Mouse (Mus musculus): ENCODE data around the gene H2-T3. TPM values are rescaled to one million over a fixed set of nuclear protein-coding genes. Genes with fewer than 3 reads are reported as not detected.
"Not testable (repeated sequence)": the region's sequence is repeated elsewhere in the genome, so short reads cannot be mapped to it uniquely, and the experiment has no call there.

The H2-T3 gene
- not detected for total RNA-seq (2021)
- long read RNA-seq, result 0 reads

- no peak for DNase-seq (ENCODE audit: low spot score in 2 of 2)
Observed at GRCm38 (mm10) chr17:36190169-36190507, at the start of gene H2-T3. Gene H2-T3 (minus strand): TSS chr17:36190287.

- DNase-seq (ENCODE audit: low spot score in 2 of 2), result no peak
Observed at GRCm38 (mm10) chr17:36237321-36237921, 47.3 kb upstream of the H2-T3 start.

DNA sequence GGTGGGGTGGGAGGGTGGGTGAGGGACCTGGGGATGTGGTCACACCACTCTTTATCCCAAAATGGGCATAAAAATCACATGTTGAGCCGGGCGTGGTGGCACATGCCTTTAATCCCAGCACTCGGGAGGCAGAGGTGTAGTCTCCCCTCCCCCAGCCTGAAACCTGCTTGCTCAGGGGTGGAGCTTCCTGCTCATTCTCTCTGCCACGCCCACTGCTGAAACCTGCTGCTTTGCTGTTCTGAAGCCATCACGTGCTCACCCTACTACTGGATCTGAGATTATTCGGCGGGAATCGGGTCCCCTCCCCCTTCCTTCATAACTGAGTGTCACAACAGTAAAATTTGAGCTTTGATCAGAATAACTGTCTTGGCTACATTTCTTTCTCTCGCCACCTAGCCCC is 45.2 kb upstream of the H2-T3 start:
- DNase-seq (ENCODE audit: low spot score in 2 of 2), result not testable (repeated sequence)

GRCm38 (mm10) chr17:36233572-36233971 is 43.5 kb upstream of the H2-T3 start:
- no peak for DNase-seq (ENCODE audit: low spot score in 2 of 2)

- peak; percentile 63 to 74 for DNase-seq (ENCODE audit: low spot score in 2 of 2)
Observed at GRCm38 (mm10) chr17:36231318-36231717, 41.2 kb upstream of the H2-T3 start.

- no peak for DNase-seq (ENCODE audit: low spot score in 2 of 2)
Observed at GRCm38 (mm10) chr17:36229046-36229445, 39.0 kb upstream of the H2-T3 start.

DNA sequence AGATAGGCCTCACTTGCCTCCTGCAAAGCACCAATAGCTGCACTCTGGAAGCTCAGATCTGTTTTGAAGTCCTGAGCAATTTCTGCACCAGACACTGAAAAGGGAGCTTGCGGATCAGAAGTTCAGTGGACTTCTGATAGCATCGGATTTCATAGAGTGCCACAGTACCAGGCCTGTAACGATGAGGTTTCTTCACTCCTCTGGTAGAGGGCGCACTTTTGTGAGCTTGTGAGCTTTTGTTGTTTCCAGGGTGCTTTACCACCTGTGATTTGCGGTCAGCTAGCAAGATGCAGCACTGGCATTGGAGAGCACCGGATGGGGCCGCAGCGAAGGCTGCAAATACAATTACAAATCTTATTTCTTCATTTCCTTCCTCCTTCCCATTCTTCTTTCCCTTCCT is 36.8 kb upstream of the H2-T3 start:
- no peak for DNase-seq (ENCODE audit: low spot score in 2 of 2)

DNA sequence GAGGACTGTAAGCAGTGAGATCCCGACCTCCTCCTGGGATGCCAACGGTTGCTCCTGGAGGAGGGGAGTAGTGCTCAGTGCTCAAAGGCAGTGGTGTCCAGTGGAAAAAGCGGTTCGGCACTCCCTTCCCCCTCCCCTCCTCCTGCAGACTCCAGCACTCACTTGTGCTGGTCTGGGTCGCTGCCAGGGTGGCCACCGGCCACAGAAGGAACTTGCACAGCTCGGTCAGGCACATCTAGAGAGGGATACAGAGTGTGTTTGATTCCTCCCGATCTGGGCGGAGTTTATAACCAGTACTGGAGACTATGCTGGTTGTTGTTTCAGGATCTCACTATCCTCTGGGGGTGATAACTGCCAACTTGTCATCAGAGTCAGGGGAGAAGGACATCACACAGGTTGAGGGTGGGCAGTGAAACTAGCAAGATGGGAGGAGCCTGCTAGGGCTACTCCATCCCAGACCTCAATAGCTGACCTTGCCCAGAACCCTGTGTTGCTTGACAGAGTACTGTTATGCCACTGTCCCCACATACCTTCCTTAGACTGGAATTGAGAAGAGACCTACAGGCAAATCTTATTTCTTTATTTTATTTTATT is 35.2 kb upstream of the H2-T3 start:
- no peak for DNase-seq (ENCODE audit: low spot score in 2 of 2)

- DNase-seq (ENCODE audit: low spot score in 2 of 2), result no peak
Observed at GRCm38 (mm10) chr17:36224451-36224850, 34.4 kb upstream of the H2-T3 start.

GRCm38 (mm10) chr17:36218594-36219155 is 28.6 kb upstream of the H2-T3 start:
- no peak for DNase-seq (ENCODE audit: low spot score in 2 of 2)

GRCm38 (mm10) chr17:36215586-36215985 is 25.5 kb upstream of the H2-T3 start:
- DNase-seq (ENCODE audit: low spot score in 2 of 2), result no peak

DNA sequence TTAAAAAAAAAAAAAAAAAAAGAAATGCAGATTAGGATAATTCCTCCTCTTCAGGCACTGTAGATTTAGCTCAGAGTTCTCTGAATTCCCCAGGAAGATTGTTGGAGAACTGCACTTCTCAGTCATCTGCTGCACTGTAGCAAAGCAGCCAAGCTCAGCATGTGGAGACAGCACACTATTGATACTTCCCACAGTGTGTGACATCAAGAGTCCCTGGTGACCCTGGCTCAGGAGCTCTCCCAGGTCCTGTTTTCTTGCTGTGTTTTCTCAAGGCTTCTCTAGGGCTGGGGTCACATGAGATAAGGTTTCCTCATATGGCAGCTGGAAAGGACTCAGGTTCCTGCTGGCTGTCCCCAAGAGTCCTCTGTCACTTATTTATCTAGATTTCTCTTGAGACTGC is 16.8 kb upstream of the H2-T3 start:
- no peak for DNase-seq (ENCODE audit: low spot score in 2 of 2)

DNA sequence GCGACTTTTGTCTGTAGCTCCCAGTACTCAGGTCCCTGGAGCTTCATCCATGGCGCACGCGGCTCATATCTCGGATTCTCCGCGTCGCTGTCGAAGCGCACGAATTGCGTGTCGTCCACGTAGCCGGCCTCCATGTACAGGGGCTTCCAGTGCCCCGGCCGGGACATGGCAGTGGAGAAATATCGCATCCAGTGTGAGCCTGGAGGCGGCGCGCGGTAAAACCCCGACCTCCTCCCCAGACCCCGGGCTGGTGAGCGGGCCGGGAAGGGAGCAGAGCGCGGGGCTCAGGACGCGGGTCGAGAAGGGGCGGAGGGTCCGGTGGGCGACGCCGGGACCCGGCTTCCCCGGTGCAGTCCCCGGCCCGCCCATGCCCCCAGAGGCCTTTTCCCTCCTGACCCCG is 15.8 kb upstream of the H2-T3 start:
- DNase-seq (ENCODE audit: low spot score in 2 of 2), result no peak

DNA sequence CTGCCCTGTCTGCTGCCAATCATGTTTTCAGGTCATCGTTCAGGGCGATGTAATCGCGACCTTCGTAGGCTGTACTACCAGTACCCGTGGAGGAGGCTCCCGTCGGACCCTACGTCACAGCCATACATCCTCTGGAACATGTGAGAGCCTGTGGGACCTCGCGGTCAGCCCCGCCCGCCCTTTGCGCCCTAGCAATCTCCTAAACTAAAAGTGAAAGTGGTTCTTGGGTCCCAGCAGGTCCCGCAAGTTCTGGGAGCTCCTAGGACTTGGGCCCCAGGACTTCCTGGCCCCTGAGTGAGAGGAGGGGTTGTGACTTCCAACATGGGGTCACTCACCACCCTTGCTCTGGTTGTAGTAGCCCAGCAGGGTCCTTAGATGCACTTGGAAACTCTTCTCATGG is 15.4 kb upstream of the H2-T3 start:
- no peak for DNase-seq (ENCODE audit: low spot score in 2 of 2)

DNA sequence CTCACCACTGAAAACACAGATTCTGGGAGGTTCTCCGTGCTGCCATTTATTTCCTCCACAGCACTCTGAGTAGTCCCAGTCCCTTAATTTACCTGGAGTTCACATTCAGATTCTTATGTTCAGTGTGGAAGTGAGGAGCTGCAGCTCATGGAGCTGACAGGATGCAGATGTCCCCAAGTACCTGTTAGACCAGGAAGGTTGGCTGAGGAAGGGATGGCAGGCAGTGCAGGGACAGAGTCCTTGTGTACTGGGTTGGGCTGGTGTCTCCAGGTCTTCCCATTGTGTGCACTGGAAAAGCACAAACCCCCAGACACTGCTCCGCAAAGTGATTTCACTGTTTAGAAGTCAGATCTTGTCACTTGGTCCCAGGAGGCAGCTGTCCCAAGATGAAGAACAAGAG is 11.8 kb upstream of the H2-T3 start:
- DNase-seq (ENCODE audit: low spot score in 2 of 2), result no peak

- no peak for DNase-seq (ENCODE audit: low spot score in 2 of 2)
Observed at GRCm38 (mm10) chr17:36198317-36198716, 8.2 kb upstream of the H2-T3 start.

GRCm38 (mm10) chr17:36194471-36194870 is 4.4 kb upstream of the H2-T3 start:
- no peak for DNase-seq (ENCODE audit: low spot score in 2 of 2)

DNA sequence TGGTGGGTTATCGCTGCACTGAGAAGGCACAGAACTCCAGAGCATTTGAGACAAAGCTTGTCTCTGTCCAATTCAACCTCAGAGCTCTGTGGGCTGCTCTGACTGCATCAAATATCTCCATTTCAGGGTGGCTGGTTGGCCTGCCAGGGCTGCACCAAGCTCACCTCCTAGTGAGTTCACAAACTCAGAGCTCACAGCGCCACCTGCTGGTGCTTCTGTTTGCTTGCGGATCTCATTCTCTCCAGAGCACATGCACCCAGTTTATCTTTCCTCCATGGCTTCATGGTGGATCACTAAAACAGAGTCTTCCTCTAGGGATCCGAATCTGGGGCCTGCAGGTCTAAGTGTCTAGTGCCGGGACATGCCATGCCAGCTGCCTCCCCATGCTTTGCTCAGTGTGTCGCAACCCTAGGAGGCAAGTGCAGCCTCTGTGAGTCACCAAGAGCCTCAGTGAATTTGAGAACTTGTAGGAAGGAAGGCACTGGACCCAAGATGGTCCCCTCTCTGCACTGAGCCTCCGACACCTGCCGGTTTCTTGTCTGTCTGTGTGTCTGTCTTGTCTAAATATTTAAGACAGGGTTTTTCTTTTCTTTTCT is 3.6 kb upstream of the H2-T3 start:
- DNase-seq (ENCODE audit: low spot score in 2 of 2), result peak; percentile 68 to 77

- DNase-seq (ENCODE audit: low spot score in 2 of 2), result no peak
Observed at GRCm38 (mm10) chr17:36192371-36192770, 2.3 kb upstream of the H2-T3 start.

DNA sequence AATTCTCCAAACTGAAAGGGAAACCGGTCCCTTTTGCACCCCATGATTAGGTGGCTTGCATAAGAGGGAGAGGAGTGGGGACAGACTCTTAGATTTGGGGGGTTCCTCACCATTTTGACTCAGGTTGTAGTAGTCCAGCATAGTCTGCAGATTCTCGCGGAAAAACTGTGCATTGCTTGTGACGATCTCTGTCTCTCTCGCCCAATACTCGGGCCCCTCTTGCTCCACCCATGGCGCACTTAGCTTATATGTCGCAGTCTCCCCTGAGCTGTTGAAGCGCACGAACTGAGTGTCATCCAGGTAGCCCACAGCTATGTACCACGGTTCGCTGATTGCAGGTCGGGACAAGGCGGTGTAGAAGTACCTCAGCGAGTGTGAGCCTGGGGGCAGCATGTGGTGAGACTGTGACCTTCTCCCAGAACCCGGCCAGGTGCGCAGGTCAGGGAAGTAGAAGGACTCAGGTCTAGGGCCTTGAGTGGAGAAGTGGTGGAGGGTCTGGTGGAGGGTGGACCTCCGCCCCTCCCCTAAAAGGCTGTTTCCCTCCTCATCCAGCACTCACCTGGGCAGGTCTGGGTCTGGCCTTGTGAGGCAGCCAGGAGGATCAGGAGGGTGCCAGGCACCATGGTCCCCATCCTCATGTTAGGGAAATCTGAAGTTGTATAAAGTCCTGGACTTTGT is 457 bp downstream of the H2-T3 start:
- DNase-seq (ENCODE audit: low spot score in 2 of 2), result no peak

DNA sequence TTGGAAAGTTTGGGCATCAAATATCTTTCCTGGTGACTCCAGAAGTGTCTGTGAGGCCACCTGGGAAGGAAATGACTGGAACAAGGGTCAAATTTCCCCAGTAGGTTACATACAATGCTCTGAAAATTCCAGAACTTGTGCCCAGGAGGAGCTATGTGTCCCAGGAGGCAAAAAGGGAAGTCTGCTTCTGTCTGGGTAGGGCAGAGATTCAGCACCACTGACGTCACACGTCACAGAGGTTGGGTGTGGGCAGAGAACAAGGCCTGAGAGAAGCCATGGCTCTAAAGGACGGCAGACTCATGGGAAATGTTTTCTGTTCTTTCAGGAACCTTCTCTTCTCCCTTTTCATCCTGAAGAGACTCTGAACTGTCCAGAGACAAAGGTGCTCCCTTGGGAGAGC is 2.5 kb downstream of the H2-T3 start:
- DNase-seq (ENCODE audit: low spot score in 2 of 2), result no peak

- DNase-seq (ENCODE audit: low spot score in 2 of 2), result no peak
Observed at GRCm38 (mm10) chr17:36182212-36182611, 7.9 kb downstream of the H2-T3 start.

Data from layer of hippocampus, postnatal 10 days (tissue).